Mouse (Mus musculus): ENCODE results near the gene Adam34. TPM values are rescaled to one million over a fixed set of nuclear protein-coding genes. Genes with fewer than 3 reads are reported as not detected.
"Not testable (repeated sequence)": the region's sequence is repeated elsewhere in the genome, so short reads cannot be mapped to it uniquely, and the experiment has no call there.

The Adam34 gene
- polyA plus RNA-seq (2015; fragmentation: Nextera tagmentation; extraction: Ambion mirVana): not detected in 2 replicates

- H3K4me3 ChIP-seq (replicated peaks): no peak within 1 kb of the TSS
- no peak within 1 kb of the TSS for H3K27ac ChIP-seq
- no peak within 1 kb of the TSS for H3K4me2 ChIP-seq (replicated peaks)
- H3K36me3 ChIP-seq: no peaks in the 10 kb centered on the region
- no peaks in the 10 kb centered on the region for H3K4me1 ChIP-seq (replicated peaks)
- no peak within 1 kb of the TSS for H3K9ac ChIP-seq
- H3K27me3 ChIP-seq (replicated peaks): no peaks in the 10 kb centered on the region
- no peaks in the 10 kb centered on the region for H3K9me3 ChIP-seq
- no peak for ATAC-seq
Observed at GRCm38 (mm10) chr8:43709949-43710348, at the start of gene Adam34. Adam34 (minus strand) TSS chr8:43710049.

- H3K4me2 ChIP-seq (replicated peaks): no peak within 1 kb of the TSS
- H3K36me3 ChIP-seq: no peaks in the 10 kb centered on the region
- 84% methylated on average over 3 of the region's 3 CpGs for WGBS
- no peak within 1 kb of the TSS for H3K4me3 ChIP-seq (replicated peaks)
- no peak for ATAC-seq
- no peaks in the 10 kb centered on the region for H3K4me1 ChIP-seq (replicated peaks)
- no peaks in the 10 kb centered on the region for H3K27me3 ChIP-seq (replicated peaks)
- no peaks in the 10 kb centered on the region for H3K9me3 ChIP-seq
- H3K9ac ChIP-seq: no peak within 1 kb of the TSS
- H3K27ac ChIP-seq: no peak within 1 kb of the TSS
Observed at GRCm38 (mm10) chr8:43627176-43627575, 82.7 kb downstream of the Adam34 start, which contains the start of gene Gm5346. Gm5346 (minus strand) TSS chr8:43627276.

- no peaks in the 10 kb centered on the region for H3K4me1 ChIP-seq (replicated peaks)
- ATAC-seq: no peak
- H3K4me3 ChIP-seq (replicated peaks): no peak overlapping the region
- H3K9ac ChIP-seq: no peak overlapping the region
- H3K27ac ChIP-seq: no peak overlapping the region
- WGBS: 94% methylated on average over 1 of the region's 1 CpGs
- H3K4me2 ChIP-seq (replicated peaks): no peak overlapping the region
- no peaks in the 10 kb centered on the region for H3K9me3 ChIP-seq
- H3K27me3 ChIP-seq (replicated peaks): no peaks in the 10 kb centered on the region
- H3K36me3 ChIP-seq: no peaks in the 10 kb centered on the region
Observed at GRCm38 (mm10) chr8:43616046-43616445, 93.8 kb downstream of the Adam34 start.

GRCm38 (mm10) chr8:43603657-43604056, 106.2 kb downstream of the Adam34 start:
- not testable (repeated sequence) for H3K9me3 ChIP-seq; H3K4me2 ChIP-seq (replicated peaks); H3K27me3 ChIP-seq (replicated peaks); H3K9ac ChIP-seq; H3K4me3 ChIP-seq (replicated peaks); H3K36me3 ChIP-seq; H3K4me1 ChIP-seq (replicated peaks); ATAC-seq; H3K27ac ChIP-seq
- 81% methylated on average over 13 of the region's 13 CpGs for WGBS

- not testable (repeated sequence) for H3K4me3 ChIP-seq (replicated peaks); H3K9ac ChIP-seq; H3K9me3 ChIP-seq; H3K4me1 ChIP-seq (replicated peaks); H3K27me3 ChIP-seq (replicated peaks); H3K27ac ChIP-seq; H3K4me2 ChIP-seq (replicated peaks); H3K36me3 ChIP-seq; ATAC-seq
- WGBS: 93% methylated on average over 15 of the region's 15 CpGs
Observed at GRCm38 (mm10) chr8:43603166-43603565, 106.7 kb downstream of the Adam34 start.

Other genes starting within 250 kb of the Adam34 start
- not detected in 2 replicates for gene Adam26b, start 181.9 kb downstream of the Adam34 start, polyA plus RNA-seq (2015; fragmentation: Nextera tagmentation; extraction: Ambion mirVana)
- gene Adam26a, start 133.3 kb downstream of the Adam34 start, polyA plus RNA-seq (2015; fragmentation: Nextera tagmentation; extraction: Ambion mirVana): not detected in 2 replicates
- gene Gm5346, start 82.8 kb downstream of the Adam34 start, polyA plus RNA-seq (2015; fragmentation: Nextera tagmentation; extraction: Ambion mirVana): not detected in 2 replicates